Mouse (Mus musculus): ENCODE measurements around the gene Syne2. TPM values are rescaled to one million over a fixed set of nuclear protein-coding genes. Genes with fewer than 3 reads are reported as not detected.

Gene Syne2
- total RNA-seq, 2 experiments from 2014 or later = 18.6 to 22.0 TPM

DNA sequence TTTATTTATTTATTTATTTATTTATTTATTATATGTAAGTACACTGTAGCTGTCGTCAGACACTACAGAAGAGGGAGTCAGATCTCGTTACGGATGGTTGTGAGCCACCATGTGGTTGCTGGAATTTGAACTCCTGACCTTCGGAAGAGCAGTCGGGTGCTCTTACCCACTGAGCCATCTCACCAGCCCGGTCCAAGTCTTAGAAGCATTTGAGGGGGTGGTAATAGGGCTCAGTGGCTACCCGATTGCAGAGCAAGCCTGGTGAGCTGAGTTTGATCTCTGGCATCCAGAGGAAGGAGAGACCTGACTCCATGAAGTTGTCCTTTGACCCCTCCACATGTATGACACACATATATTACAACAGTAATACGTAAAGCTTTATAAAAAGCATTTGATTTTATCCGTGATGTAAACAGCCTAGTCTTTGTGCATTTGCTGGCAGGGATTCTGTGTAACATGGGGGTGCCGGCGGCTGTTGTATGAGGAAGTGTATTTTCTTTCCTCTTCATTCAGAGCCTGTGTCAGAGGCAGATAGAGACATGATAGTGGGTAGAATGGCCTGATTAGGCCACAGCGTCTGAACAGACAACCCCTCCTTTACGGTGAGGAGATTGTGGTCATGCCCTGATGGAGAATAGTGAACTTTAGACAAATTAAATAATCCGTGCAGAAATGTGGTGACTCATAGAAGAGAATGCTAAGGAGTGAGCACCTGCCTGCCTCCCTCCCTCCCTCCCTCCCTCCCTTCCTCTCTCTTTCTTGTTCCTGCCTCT, 38.3 kb downstream of the Syne2 start:
- intact Hi-C loops (cut with DNase I) = no loop called here
- DNase-seq (ENCODE audit: low spot score in 2 of 2) = no peak

DNA sequence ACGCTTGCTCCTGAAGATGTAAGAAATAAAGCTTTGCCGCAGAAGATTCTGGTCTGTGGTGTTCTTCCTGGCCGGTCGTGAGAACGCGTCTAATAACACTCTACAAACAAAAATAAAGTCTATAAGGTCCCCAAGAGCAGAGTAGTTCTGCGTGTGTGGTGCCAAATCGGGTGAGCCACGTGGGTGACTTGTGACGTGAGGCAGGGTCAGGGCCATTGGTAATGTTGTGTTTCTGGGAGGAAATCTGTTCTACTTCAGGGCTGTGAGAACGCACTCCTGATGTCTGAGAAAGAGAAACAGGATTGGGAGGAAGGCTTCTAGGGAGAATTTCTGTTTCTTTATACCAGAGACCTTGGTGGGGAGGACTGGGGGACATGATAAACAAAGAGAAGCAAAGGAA, 42.0 kb downstream of the Syne2 start:
- intact Hi-C loops (cut with DNase I) = no loop called here
- peak in 1 of 2 experiments; percentile 7 for DNase-seq (ENCODE audit: low spot score in 2 of 2)

DNA sequence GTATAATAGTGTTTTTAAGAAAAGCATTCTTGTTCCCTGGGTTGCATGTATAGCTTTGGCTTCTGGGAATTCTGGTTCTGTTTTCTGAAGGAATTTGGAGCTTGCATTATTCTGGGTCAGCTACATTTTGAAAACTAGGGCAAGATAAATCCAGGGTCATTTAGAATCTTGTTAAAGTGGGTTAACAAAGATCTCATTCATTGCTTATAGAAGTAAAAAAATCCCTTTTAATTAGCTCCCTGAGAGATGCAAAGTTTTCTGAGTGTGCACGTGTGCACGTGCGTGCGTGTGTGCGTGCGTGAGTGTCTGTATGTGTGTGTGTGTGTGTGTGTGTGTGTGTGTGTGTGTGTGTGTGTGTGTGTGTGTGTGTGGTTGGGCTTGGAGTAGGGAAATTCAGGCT, 42.9 kb downstream of the Syne2 start:
- no peak for DNase-seq (ENCODE audit: low spot score in 2 of 2)
- intact Hi-C loops (cut with DNase I) = no loop called here

DNA sequence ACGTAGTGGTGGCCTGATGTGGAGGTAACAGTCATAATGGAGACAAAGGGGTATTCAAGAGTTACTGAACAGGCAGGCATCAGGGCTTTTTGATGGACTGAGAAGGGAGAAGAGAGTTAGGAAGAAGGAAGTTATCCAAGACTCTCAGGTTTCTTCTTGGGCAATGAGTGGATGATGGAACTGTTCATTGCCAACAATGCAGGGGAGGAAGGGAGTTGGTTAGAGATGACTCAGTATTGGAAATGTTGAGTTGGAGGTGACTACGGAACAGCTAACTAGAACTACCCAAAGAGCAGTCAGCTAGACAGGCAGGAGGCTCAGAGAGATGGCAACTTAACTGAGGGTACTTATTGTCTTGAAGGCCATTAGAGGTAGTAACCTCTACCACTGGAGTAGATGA, 47.2 kb downstream of the Syne2 start:
- DNase-seq (ENCODE audit: low spot score in 2 of 2) = no peak
- intact Hi-C loops (cut with DNase I) = no loop called here

DNA sequence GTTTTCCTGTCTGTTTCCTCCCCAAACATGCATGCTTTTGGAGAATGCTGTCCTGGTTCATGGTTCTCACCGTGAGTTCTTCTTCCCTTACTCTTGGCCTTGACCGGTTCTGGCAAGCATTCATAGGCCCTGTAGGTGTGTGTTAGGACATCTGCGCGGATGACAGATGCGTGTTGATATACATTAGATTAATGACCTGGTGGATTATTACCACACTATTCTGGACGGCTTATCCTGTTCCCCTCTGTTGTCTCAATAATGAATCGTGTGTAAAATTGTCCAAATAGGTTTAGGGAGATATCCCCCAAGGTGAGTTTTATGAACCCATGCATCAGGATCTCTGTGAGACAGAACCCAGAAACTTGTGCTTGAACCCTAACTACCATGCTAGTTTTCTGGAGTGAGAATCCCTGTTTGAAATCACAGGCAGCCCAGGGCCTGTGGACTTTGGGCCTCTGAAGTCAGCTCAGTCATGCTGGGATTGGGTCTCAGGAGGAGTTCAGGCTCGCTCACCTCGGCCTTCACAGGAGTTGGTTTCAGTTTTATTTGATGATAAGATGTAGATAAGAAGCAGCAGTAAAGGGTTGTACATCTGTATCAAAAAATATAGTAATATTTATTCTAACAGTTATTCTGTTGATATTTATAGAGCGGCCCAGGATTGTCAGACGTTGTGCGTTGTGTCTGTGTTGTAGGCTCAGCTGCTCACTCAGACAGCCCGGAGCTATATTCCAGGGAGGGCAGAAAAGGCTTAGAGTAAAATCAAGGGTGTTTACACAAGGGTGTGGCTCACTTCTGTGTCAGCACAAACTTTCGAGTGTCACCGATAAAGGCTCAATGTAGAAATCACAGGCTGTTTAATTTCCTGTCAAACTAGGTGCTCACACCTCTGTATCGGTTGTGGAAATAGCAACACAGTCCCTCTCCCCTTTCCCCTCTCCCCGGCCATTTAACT, 48.8 kb downstream of the Syne2 start:
- DNase-seq (ENCODE audit: low spot score in 2 of 2) = no peak
- intact Hi-C loops (cut with DNase I) = no loop called here

DNA sequence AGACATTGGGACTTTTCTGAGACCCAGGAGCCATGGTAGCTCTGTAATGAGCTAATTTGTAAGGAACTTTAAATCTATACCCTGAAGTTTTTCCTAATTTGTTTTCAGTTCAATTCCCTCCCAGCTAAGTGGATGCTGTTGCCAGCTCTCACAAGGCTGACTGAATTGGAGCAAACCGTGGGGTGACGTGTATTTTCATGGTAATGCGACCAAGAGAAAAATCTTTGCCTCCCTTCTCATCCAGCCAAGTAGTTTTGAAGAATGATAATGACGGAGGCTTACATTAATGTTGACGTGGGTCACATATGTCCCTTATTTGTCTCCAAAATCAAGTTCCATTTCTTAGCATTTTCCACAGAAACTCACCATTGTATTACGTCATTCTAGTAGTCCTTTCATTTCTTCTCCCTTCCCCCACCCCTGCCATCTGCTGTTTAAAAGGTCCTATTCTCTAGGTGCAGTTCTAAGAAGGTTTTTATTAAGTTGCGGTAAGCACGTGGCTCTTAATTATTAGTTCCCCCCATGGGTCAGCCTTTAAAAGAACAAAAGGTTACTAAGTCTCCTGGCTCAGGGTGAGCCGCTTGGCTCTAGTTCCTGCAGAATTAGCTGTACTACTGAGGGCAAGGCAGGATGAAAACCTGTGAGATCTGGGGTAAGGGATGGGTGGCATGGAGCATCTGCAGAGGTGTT, 55.8 kb downstream of the Syne2 start:
- intact Hi-C loops (cut with DNase I) = no loop called here

DNA sequence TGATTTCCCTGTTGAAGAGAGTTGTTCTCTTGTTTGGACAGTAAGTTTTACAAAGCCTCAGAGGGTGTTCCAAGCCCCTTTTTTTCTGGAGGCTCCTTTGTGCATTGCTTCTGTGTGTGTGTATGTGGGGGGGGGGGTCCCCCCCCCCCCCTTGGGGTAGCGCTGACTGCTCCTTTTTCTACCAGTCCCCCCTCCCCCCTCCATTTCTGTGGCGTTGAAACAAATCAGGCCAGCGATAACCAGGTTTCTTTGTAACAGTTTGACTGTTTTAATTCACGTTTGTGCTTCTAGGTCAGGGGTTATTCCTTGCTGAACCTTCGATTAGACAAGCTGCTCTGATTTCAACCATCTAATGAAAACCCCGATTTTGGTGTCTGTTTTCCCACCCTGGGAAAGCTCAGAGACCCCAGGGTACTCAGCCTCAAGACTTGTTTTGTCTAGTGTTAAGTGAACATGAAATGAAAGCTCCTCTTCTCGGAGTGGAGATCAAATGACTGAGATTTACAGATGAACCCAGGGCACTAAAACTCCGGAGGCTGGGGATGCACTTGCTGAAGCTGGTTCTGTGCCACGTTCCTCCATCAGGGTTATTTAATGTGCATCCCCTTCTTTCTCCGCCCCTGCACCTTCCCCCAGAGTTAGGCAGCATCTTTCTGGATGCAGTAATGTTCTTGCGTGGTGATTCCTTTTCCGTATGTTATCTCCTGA, 56.5 kb downstream of the Syne2 start:
- DNase-seq (ENCODE audit: low spot score in 2 of 2) = no peak
- intact Hi-C loops (cut with DNase I) = no loop called here

More for the DNA sequence above, 55.8 kb downstream of the Syne2 start:
- DNase-seq (ENCODE audit: low spot score in 2 of 2) = no peak

DNA sequence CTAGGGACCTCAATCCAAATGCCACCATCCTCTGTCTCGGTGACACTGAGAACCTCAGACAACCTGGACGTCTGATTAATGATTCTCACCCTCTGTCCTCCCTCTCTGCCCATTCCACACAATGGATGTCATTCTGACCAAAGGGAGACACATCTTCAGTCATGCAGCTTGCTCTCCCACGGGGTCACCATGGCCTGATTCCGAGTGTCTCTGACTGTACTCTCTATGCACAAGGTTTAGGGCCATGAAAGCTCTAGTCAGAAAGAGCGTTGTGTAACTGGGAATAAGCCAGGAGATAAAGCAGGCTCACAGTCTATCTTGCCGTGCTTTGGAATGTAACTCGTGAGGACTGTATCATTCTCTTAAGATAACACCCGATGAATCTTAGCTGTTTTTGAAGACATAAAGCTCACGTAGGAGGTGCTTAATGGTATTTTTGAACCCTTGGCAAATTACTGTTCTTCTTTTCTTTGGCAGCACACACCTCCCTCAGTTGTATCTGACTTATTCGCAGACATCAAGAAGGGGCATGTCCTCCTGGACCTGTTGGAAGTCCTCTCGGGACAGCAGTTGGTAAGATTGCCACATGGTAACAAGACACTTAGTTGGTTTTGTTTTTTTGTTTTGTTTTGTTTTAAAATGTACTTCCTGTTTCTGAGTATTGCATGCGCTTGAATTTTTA, 61.8 kb downstream of the Syne2 start:
- no peak for DNase-seq (ENCODE audit: low spot score in 2 of 2)
- intact Hi-C loops (cut with DNase I) = no loop called here

DNA sequence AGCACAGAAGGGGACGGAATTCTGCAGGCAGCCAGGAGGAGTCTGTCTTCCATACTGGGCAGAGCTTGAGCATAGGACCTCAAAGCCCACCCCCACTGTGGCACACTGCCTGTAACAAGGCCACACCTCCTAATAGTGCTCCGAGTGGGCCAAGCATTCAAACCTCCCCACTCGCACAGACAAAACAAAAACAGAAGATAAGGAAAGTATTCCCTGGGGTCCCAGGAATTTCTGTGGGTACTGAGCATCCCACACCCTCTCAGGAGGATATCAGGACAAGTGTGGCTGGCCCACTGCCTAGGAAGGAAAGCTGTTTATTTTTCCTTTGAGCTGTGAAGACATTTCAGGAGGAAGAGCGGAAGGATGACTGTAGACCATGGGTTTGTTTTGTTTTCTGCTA, 63.6 kb downstream of the Syne2 start:
- intact Hi-C loops (cut with DNase I) = no loop called here
- DNase-seq (ENCODE audit: low spot score in 2 of 2) = no peak

DNA sequence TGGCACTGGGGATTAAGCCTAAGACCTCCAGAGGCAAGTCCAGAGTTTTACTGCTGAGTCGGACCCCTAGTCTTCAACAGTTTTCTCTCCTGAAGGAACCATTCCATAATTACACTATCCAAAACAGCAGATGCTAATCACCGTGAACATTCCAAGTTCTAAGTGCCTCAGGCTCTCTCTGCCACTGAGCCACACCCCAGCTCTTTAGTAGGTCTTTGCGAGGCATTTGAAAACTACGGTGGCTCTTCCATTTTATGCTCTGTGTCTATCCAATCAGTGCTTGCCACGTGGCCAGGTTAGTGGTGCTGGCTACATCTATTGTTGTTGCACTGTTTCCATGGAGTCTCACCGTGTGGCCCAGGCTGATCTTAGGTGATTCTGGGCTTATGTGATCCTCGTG, 68.2 kb downstream of the Syne2 start:
- intact Hi-C loops (cut with DNase I) = no loop called here
- no peak for DNase-seq (ENCODE audit: low spot score in 2 of 2)

DNA sequence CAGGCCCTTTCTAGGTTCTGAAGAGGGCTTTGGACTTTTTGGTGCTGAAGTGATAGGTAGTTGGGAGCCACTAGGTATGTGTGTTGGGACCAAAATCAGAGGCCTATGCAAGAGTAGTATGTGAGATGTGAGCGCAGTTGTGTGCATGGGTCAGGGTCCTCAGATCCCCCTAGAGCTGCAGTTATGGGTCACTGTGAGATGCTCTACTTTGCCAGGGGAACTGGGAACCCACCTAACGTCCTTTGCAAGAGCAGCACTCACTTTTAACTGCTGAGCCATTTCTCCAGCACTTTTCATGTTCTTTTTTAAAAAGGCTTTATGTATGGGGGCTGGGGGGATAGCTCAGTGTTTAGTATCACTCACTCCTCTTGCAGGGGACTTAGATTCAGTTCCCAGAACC, 69.0 kb downstream of the Syne2 start:
- intact Hi-C loops (cut with DNase I) = no loop called here
- DNase-seq (ENCODE audit: low spot score in 2 of 2) = no peak

DNA sequence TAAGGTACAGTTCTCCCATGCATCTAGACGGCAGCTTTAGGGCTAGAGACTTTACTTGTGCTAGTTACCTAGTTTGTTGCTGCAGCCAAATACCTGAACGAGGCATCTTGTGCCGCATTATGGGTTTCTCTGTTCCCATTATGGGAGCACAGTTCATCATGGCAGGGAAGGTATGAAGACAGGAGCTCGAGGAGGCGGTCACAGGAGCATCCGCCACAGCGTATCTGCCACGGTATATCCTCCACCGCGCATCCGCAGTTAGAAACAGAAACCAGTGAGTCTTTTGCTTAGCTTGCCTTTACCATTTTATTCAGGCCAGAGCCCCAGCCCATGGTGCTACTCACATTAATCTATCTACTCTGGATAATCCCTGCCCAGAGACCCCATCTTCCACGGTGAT, 70.8 kb downstream of the Syne2 start:
- no peak for DNase-seq (ENCODE audit: low spot score in 2 of 2)
- intact Hi-C loops (cut with DNase I) = no loop called here

DNA sequence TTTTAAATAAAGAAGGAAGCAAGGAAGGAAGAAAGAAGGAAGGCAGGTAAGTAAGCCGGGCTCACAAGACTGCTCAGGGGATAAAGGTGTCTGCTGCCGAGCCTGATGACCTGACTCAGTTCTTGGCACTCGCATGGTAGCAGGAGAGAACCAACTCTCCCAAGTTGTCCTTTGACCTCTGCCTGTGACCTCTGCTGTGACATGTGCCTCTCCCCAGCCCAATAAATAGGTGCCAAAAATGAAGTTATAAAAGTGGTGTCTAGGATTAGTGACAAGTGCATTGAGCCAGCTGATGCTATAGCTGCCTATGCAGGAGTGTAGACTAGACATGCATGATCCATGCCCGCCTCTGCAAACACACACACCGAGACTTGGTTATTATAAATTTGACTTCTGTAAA, 73.3 kb downstream of the Syne2 start:
- no peak for DNase-seq (ENCODE audit: low spot score in 2 of 2)
- intact Hi-C loops (cut with DNase I) = loop anchor here (5.0 kb wide), 1 partner anchor 94 kb away; no protein-coding TSS in a partner anchor

DNA sequence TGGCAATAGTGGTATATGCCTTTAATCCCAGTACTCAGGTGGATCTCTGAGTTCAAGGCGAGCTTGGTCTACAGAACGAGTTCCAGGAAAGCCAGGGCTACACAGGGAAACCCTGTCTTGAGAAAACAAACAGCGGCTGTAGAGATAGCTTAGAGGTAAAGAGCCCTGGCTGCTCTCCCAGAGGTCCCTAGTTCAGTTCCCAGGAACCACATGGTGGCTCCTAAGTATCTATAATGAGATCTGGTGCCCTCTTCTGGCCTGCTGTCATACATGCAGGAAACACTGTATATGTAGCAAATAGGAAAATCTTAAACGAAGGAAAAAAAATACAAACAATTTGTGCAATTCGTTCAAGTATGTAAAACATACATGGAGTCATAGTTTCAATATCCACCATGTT, 75.5 kb downstream of the Syne2 start:
- intact Hi-C loops (cut with DNase I) = loop anchor here (5.0 kb wide), 1 partner anchor 96 kb away; no protein-coding TSS in a partner anchor

DNA sequence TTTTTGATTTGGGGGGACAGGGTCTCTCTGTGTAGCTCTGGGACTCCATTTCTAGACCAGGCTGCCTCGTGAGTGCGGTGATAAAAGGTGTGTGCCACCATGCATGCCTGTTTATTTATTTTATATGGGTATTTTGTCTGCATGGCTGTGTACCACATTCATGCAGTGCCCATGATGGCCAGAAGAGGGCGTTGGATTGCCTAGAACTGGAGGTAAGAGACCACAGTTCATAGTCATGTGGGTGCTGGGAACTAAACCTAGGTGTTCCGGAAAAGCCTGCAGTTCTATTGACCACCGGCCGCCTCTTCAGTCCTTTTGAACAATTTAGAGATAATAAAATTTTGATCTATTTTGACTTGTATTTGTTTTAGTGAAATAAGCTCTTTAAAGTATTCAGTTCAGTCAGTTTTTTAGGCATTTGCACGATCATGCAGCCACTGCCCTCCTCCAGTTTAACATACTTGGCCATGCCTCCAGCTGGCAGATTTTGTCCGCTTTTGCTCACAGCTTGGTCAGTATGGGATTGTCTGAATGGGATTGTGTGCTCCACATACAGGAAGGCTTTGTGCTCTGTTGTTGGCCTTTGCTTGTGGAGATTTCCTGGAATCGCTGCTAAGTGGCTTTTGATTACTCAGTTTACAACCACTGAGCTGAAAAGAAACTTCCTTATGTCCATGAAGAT, 76.5 kb downstream of the Syne2 start:
- peak in 1 of 2 experiments; percentile 11 for DNase-seq (ENCODE audit: low spot score in 2 of 2)
- intact Hi-C loops (cut with DNase I) = loop anchor here (5.0 kb wide), 1 partner anchor 97 kb away; no protein-coding TSS in a partner anchor

More for the DNA sequence above, 75.5 kb downstream of the Syne2 start:
- DNase-seq (ENCODE audit: low spot score in 2 of 2) = no peak

DNA sequence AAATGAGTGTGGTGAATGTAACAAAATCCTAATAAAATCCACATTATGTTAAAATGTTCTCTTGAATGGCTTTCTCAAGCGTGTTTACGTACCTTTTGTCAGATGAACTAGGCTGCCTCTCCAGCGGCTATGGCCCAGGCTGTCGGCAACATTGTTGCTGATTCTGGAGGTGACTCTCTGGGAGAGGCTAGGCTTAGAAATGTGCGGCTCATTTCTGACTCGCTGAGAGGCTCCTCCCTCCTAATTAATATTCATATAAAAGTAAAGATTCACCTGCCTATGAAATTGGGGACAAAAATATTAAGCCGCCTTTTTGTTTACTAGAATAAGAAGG, 77.0 kb downstream of the Syne2 start:
- intact Hi-C loops (cut with DNase I) = loop anchor here (5.0 kb wide), 1 partner anchor 98 kb away; no protein-coding TSS in a partner anchor

DNA sequence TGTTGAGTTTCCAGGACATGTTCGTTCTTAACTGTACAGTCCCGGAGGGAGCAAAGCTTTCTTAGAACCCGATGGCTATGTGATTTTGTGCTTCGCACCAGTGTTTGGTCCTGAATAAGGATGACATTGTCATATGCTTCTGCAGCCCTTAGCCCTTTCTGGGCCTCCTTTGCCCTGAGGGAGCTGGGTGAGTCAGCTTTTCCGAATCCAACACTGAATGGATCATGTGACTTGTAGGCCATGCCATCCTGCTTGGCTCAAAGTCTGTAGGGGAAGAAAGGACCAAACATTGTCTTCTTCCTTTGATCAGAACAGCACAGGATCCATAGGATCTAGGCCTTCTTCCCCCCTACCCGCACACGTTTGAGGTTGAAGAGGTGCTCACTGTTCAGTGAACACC, 79.9 kb downstream of the Syne2 start:
- intact Hi-C loops (cut with DNase I) = no loop called here
- no peak for DNase-seq (ENCODE audit: low spot score in 2 of 2)

More for the DNA sequence above, 77.0 kb downstream of the Syne2 start:
- DNase-seq (ENCODE audit: low spot score in 2 of 2) = no peak

DNA sequence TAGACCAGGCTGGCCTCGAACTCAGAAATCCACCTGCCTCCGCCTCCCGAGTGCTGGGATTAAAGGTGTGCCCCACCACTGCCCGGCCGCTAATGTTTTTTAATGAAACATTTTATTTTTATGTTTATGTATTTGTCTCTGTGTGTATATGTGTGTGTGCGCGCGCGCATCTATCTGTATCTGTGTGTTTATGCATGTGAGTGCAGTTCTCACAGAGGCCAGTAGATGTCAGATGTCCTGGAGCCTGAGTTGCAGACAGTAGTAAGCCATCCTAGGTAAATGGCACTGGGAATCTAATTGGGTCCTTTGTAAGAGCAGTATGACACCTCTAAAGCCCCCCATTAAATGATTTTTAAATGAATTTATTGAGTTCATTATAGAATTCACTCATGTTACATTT, 83.8 kb downstream of the Syne2 start:
- no peak for DNase-seq (ENCODE audit: low spot score in 2 of 2)

More for the DNA sequence above, 83.8 kb downstream of the Syne2 start:
- intact Hi-C loops (cut with DNase I) = no loop called here

Data from left cerebral cortex, postnatal 25 days (tissue).